Mouse (Mus musculus) urinary bladder, adult 2 months (tissue): ENCODE measurements at regions not wholly inside any gene's neighbourhood (a gene's known extent, or its start where the extent isn't known, plus 50 kb on each side); places are given as distances from the start of the nearest gene placed in this dataset.
A peak's percentile ranks its signal among the peaks of the same experiment; 100 is the strongest.

ENCODE experiments used
- DNase-seq: peaks from one replicate; pipeline ENCODE4 v3.0.0; 2022; ENCODE audit warnings: low spot score

GRCm38 (mm10) chr8:8562268-8562667 lies 98.8 kb downstream of the Efnb2 start:
- DNase-seq: no peak

- no peak for DNase-seq
These were observed 103.0 kb downstream of the Efnb2 start for GRCm38 (mm10) chr8:8558050-8558449.

- DNase-seq: no peak
These were observed 104.9 kb downstream of the Efnb2 start for GRCm38 (mm10) chr8:8556152-8556551.

GRCm38 (mm10) chr8:8554691-8555090 lies 106.4 kb downstream of the Efnb2 start:
- no peak for DNase-seq

- no peak for DNase-seq
These were observed 108.3 kb downstream of the Efnb2 start for GRCm38 (mm10) chr8:8552779-8553178.

- no peak for DNase-seq
These were observed 124.4 kb downstream of the Efnb2 start for GRCm38 (mm10) chr8:8536626-8537025.

- DNase-seq: no peak
These were observed 126.3 kb downstream of the Efnb2 start for GRCm38 (mm10) chr8:8534787-8535186.

- DNase-seq: no peak
These were observed 128.1 kb downstream of the Efnb2 start for GRCm38 (mm10) chr8:8532907-8533306.

GRCm38 (mm10) chr8:8530540-8530939 lies 130.5 kb downstream of the Efnb2 start:
- DNase-seq: no peak

GRCm38 (mm10) chr8:8521532-8521931 lies 139.5 kb downstream of the Efnb2 start:
- no peak for DNase-seq

GRCm38 (mm10) chr8:8519772-8520191 lies 141.3 kb downstream of the Efnb2 start:
- no peak for DNase-seq

GRCm38 (mm10) chr8:8517599-8517998 lies 143.4 kb downstream of the Efnb2 start:
- DNase-seq: no peak

GRCm38 (mm10) chr8:8516272-8516671 lies 144.8 kb downstream of the Efnb2 start:
- DNase-seq: no peak

- no peak for DNase-seq
These were observed 161.1 kb downstream of the Efnb2 start for GRCm38 (mm10) chr8:8499921-8500320.

- DNase-seq: no peak
These were observed 162.3 kb downstream of the Efnb2 start for GRCm38 (mm10) chr8:8498753-8499152.

- DNase-seq: no peak
These were observed 165.6 kb downstream of the Efnb2 start for GRCm38 (mm10) chr8:8495472-8495871.

GRCm38 (mm10) chr8:8494281-8494680 lies 166.8 kb downstream of the Efnb2 start:
- no peak for DNase-seq

- DNase-seq: no peak
These were observed 169.1 kb downstream of the Efnb2 start for GRCm38 (mm10) chr8:8491908-8492307.

- DNase-seq: no peak
These were observed 171.3 kb downstream of the Efnb2 start for GRCm38 (mm10) chr8:8489784-8490183.

- DNase-seq: peak; percentile 36
These were observed 172.1 kb downstream of the Efnb2 start for GRCm38 (mm10) chr8:8488695-8489571.

- DNase-seq: no peak
These were observed 172.8 kb downstream of the Efnb2 start for GRCm38 (mm10) chr8:8488191-8488694.

GRCm38 (mm10) chr8:8487706-8488105 lies 173.3 kb downstream of the Efnb2 start:
- no peak for DNase-seq

- DNase-seq: no peak
These were observed 174.2 kb downstream of the Efnb2 start for GRCm38 (mm10) chr8:8486866-8487265.
